27 mouse cellular contexts compared by ENCODE assay signal in genomic region chr1:145972416-145972815, GRCm38 (mm10).
DNase-seq lines count a peak whose midpoint lies in the region; ATAC-seq and TF ChIP-seq lines count a peak whose summit lies in the region.
"Had no signal": no experiment of that assay in that cellular context is flagged by ENCODE, and none has a peak within 500 bp of the region (broad histone marks: within the 10 kb centered on the region; RNA-seq: fewer than 3 reads in every experiment).

No protein-coding gene starts in this region.

- no peak for ATAC-seq in forebrain, embryonic 12.5 days (ENCODE audit: low FRiP score)
- ATAC-seq: CD4-positive, CD25-positive, alpha-beta regulatory T cell, adult 4 months; forebrain, embryonic 13.5 days; forebrain, embryonic 16.5 days; hindbrain, embryonic 16.5 days; intestine, embryonic 15.5 days had no signal

- H3K9ac ChIP-seq in forebrain, embryonic 12.5 days = no peak overlapping the region
- H3K9ac ChIP-seq: embryonic facial prominence, embryonic 12.5 days; embryonic facial prominence, embryonic 15.5 days; forebrain, embryonic 13.5 days; heart, embryonic 12.5 days; heart, embryonic 15.5 days; hindbrain, embryonic 13.5 days; intestine, embryonic 15.5 days had no signal

- no peak for TF ChIP-seq CTCF in brain, embryonic 14.5 days (IDR thresholded peaks at IDR 0.05; ENCODE audit: borderline replicate concordance, extremely low read depth, insufficient read depth, insufficient read length)

- H3K27me3 ChIP-seq in forebrain, embryonic 12.5 days = no peaks in the 10 kb centered on the region
- H3K27me3 ChIP-seq: embryonic facial prominence, embryonic 12.5 days; embryonic facial prominence, embryonic 15.5 days; forebrain, embryonic 13.5 days; heart, embryonic 12.5 days; heart, embryonic 15.5 days; hindbrain, embryonic 13.5 days; intestine, embryonic 15.5 days had no signal

- TF ChIP-seq POLR2A in brain, embryonic 14.5 days (IDR thresholded peaks at IDR 0.05; ENCODE audit: borderline replicate concordance, extremely low read depth, insufficient read depth, insufficient read length, poor library complexity, severe bottlenecking) = no peak

- no peak overlapping the region for H3K4me2 ChIP-seq in forebrain, embryonic 12.5 days
- H3K4me2 ChIP-seq: embryonic facial prominence, embryonic 12.5 days; embryonic facial prominence, embryonic 15.5 days; forebrain, embryonic 13.5 days; heart, embryonic 12.5 days; heart, embryonic 15.5 days; hindbrain, embryonic 13.5 days; intestine, embryonic 15.5 days had no signal

- no peaks in the 10 kb centered on the region for H3K9me3 ChIP-seq in forebrain, embryonic 12.5 days
- H3K9me3 ChIP-seq: embryonic facial prominence, embryonic 12.5 days; embryonic facial prominence, embryonic 15.5 days; forebrain, embryonic 13.5 days; heart, embryonic 12.5 days; heart, embryonic 15.5 days; hindbrain, embryonic 10.5 days; hindbrain, embryonic 13.5 days; intestine, embryonic 15.5 days had no signal

- H3K4me1 ChIP-seq in forebrain, embryonic 12.5 days = no peaks in the 10 kb centered on the region
- H3K4me1 ChIP-seq: embryonic facial prominence, embryonic 12.5 days; embryonic facial prominence, embryonic 15.5 days; forebrain, embryonic 13.5 days; heart, embryonic 12.5 days; heart, embryonic 15.5 days; hindbrain, embryonic 10.5 days; hindbrain, embryonic 13.5 days; intestine, embryonic 15.5 days had no signal

- peak; percentile 2 for DNase-seq in adrenal gland, postnatal 10 days
- DNase-seq in adrenal gland, postnatal 25 days = no peak
- DNase-seq in A20 (ENCODE audit: low read depth, low spot score) = peak; percentile 53
- DNase-seq in brain, embryonic 14.5 days (ENCODE audit: low read depth) = peak; percentile 4
- DNase-seq in kidney, postnatal 36 days = no peak
- DNase-seq: cerebellum, adult 18-20 months; cerebellum, adult 9-11 months; cerebellum, postnatal 25 days; gastrocnemius, adult 2 months; gastrocnemius, postnatal 14 days; heart, adult 18-20 months; heart, postnatal 10 days; heart, postnatal 36 days; kidney, adult 11 months; kidney, adult 8-10 months had no signal

- no peak overlapping the region for H3K4me3 ChIP-seq in forebrain, embryonic 12.5 days (replicated peaks)
- H3K4me3 ChIP-seq: embryonic facial prominence, embryonic 12.5 days; embryonic facial prominence, embryonic 15.5 days; forebrain, embryonic 13.5 days; gastrocnemius, adult 2 months; heart, embryonic 12.5 days; heart, embryonic 15.5 days; hindbrain, embryonic 10.5 days; hindbrain, embryonic 13.5 days; intestine, embryonic 15.5 days had no signal

- WGBS in forebrain, embryonic 12.5 days = 89% methylated on average over 2 of the region's 2 CpGs

- no peaks in the 10 kb centered on the region for H3K36me3 ChIP-seq in forebrain, embryonic 12.5 days (replicated peaks)
- H3K36me3 ChIP-seq: embryonic facial prominence, embryonic 12.5 days; embryonic facial prominence, embryonic 15.5 days; heart, embryonic 12.5 days; heart, embryonic 15.5 days; hindbrain, embryonic 10.5 days; hindbrain, embryonic 13.5 days; intestine, embryonic 15.5 days had no signal

- H3K27ac ChIP-seq in forebrain, embryonic 12.5 days = no peak overlapping the region
- H3K27ac ChIP-seq: embryonic facial prominence, embryonic 12.5 days; embryonic facial prominence, embryonic 15.5 days; forebrain, embryonic 13.5 days; gastrocnemius, adult 2 months; heart, embryonic 15.5 days; hindbrain, embryonic 10.5 days; hindbrain, embryonic 13.5 days; intestine, embryonic 15.5 days had no signal

Comparison
In these comparisons a context has a peak if more than half of its experiments do, and no peak if none do; other contexts are left out.
1. DNase-seq: peak in adrenal gland, postnatal 10 days (single experiment), A20 (single experiment) and brain, embryonic 14.5 days (single experiment); none in adrenal gland, postnatal 25 days (single experiment) and kidney, postnatal 36 days (0 of 2).